Mouse (Mus musculus): Measurements from ENCODE around the gene Tysnd1.

The Tysnd1 gene

DNA sequence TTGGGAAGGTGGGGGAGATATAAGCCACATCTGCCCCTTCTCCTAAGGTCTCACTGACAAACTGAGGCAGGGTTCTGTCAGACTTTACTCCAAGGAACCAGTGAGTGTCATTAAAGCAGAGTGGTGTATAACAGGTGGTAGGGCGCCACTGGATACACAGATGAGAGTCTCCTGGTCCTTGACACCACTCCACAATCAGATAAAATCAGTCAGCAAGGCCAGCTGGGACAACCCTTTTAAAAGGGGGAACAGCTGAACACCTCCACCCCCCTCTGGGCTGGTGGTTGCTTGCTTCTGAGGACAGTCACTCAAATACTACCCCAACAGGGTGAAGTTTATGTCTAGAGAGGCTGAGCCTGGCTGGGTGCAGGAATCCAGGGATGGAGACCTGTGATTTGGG is 42.2 kb downstream of the Tysnd1 start:
- no peak for DNase-seq (ENCODE audit: low spot score in 2 of 2)

DNA sequence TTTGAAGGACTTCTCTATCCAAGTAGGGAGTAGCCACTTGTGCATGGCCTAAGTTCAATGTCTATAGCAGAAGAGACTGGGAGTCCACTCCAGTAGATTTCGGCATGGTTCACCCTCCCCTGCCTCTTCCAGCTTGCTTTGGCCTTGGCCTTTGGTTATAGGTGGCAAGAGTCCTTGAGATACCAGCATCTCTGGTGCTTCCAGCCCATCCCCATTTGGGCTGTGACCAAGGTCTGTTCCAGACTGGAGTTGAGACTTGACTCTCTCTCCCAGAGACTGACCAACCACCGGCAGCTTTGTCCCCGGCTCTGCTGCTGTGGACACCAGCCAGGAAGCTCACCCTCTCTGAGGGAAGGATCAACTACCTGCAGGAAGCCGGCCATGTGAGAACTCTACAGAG is 42.8 kb downstream of the Tysnd1 start:
- DNase-seq (ENCODE audit: low spot score in 2 of 2): no peak

DNA sequence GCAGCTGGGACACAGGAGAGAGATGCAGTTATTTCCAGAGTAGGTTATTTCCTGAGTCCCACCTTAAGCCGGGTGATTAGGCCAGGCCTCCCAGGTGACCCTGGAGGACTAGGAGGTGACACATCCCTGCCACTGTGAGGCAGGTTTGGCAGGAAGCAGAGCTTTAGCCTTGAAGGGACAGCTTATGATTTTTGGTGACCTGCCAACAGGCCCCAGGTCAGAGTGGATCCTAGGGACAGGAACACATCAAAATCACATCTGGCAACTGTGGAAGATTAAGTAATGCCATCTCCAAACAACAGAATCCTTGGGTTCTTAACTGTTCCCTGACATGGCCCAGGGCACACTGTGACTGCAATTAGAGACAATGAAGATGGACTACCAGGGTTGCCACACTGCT is 46.0 kb downstream of the Tysnd1 start:
- DNase-seq (ENCODE audit: low spot score in 2 of 2): no peak

DNA sequence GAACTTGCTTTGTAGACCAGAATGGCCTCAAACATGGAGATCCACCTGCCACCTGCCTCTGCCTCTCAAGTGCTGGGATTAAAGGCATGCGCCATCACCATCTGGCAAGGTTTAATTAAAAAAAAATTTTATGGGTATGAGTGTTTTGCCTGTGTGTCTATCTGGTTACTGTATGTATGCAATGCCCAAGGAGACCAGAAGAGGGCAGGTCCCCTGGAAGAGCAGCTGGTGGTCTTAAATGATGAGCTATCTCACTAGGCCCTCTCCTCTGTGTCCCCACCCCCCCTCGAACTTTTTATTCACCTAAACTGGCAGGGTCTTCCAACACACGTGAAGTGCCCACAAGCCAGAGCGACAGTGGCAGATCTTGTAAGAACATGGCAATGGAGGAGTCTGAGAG is 46.6 kb downstream of the Tysnd1 start:
- DNase-seq (ENCODE audit: low spot score in 2 of 2): no peak

DNA sequence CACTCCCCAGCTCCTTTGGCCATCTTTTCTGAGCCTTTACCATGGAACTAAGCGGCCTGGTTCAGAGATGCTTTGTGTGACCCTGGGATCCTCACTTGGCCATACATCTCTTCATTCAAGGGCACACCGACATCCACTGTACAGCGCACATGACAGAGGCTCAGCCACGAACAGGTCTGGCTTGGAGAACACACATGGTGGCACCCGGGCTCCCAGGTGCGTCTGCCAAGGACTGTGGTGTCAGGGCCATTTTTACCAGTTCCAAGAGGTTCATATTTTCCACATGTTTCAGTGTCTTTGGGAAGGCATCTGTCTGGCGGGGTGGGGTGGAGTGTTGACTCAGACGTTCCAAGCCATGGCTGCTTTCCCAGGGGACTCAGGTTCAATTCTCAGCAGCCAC is 47.0 kb downstream of the Tysnd1 start:
- no peak for DNase-seq (ENCODE audit: low spot score in 2 of 2)

DNA sequence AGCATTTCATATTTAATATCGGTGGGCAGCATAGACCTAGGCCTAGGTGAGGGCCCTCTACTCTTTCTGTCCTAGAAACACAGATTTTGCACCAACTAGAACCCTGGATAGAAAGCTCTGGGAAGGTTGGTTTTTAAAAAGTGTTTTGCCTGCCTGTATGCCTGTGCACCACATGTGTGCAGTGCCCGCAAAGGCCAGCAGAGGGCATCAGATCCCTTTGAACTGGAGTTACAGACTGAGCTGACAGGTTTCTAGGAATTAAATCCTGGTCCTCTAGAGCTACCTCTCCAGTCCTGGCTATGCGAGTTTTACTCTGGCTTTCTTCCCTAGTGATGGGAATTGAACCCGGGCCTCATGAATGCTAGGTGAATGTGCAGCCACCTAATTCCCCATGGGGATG is 49.8 kb downstream of the Tysnd1 start:
- peak in 1 of 2 experiments; percentile 54 for DNase-seq (ENCODE audit: low spot score in 2 of 2)

DNA sequence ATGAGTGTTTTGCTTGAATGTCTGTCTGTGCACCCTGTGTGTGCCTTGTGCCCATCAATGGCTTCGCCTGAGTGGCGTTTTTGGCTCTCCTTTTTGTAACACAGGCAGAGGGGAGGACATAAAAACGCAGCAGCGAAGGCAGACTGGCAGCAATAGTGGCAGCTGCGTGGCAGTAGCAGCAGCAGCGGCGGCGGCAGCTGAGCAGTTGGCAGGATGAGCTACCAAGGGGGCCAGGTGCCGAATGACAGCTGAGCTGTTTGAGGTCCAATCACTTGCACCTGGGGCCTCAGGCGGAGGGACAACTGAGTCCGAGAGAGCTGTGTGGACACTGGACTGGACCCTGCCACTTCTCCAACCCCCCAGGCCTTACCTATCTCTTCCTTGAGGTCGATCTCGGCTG is 52.0 kb downstream of the Tysnd1 start:
- no peak for DNase-seq (ENCODE audit: low spot score in 2 of 2)

DNA sequence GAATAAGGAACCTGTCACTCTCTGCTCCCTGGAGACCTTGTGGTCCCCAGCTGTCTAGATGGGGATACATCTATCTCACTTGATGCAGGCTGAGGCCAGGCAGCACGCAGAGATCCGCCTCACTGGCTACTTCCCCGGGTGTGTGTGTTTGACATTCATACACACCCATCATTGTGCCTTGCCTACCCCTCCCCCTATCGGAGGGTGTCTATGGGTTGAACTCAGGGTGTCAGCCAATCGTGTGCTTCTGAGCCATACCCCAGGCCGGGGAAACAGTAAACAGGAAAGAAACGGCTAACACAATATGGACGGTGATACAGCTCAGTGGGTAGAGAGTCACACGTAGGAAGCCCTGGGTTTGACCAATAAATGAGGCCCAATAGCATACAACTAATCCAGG is 54.7 kb downstream of the Tysnd1 start:
- DNase-seq (ENCODE audit: low spot score in 2 of 2): no peak

DNA sequence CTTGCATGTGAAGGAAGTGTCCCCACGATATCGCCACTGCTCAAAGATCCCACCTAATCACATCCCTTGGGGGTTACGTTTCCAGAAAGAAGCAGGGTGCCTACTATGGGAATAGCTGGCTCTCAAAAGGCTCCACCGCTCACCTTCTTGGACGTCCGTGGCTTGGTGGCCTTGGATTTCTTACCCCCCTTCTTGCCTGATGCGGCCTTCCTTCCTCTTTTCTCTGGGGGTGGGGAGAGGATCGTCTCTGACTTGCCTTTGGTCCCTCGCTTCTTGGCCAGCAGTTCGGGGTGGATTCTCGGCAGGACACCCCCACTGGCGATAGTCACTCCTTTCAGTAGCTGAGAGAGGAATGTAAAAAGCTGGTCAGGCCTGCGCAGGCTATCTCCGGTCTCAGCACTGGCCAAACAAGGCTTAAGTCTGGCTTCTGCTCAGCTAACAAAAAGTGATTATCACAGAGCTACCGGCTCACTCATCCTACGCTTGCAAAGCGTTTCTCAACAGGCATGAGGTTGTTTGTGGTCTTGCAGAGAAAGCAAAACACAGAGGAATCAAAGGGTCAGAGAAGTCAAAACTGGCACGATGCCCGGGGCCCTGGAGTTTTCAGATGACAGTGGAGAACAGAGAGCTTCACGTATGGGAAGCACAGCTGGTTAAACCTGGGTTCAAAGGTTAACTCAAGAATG is 56.4 kb downstream of the Tysnd1 start:
- peak; percentile 49 to 52 for DNase-seq (ENCODE audit: low spot score in 2 of 2)
